Mouse (Mus musculus): Measurements from ENCODE around the gene Lpo.

Lpo gene

GRCm38 (mm10) chr11:87758161-87758911 lies 69.8 kb downstream of the Lpo start:
- no peak for DNase-seq

- DNase-seq, result no peak
Observed at GRCm38 (mm10) chr11:87757001-87757954, 70.8 kb downstream of the Lpo start.
